Mouse (Mus musculus): Measurements from ENCODE around the gene Becn1.

- no peak for TF ChIP-seq CTCF (IDR thresholded peaks at IDR 0.05)
- TF ChIP-seq EP300 (IDR thresholded peaks at IDR 0.05), result no peak
These were observed 49.6 kb upstream of the Becn1 start for GRCm38 (mm10) chr11:101351721-101352111.

Data from lung, postnatal 0 days (tissue).